Mouse (Mus musculus): ENCODE results near the gene Hoxd4.

Gene Hoxd4

GRCm38 (mm10) chr2:74777536-74778275 is 66.0 kb downstream of the Hoxd4 start:
- DNase-seq (ENCODE audit: low read depth, low spot score) = peak; percentile 6

All from 3T3-L1 (cell line).